Mouse (Mus musculus): Measurements from ENCODE around the gene Rsl24d1. TPM values are rescaled to one million over a fixed set of nuclear protein-coding genes. Genes with fewer than 3 reads are reported as not detected.

The Rsl24d1 gene
- polyA plus RNA-seq (2014; fragmentation: Illumina TruSeq; extraction: RNeasy Lipid Tissue Mini Kit (QIAGEN cat#74804)) = 100 TPM

DNA sequence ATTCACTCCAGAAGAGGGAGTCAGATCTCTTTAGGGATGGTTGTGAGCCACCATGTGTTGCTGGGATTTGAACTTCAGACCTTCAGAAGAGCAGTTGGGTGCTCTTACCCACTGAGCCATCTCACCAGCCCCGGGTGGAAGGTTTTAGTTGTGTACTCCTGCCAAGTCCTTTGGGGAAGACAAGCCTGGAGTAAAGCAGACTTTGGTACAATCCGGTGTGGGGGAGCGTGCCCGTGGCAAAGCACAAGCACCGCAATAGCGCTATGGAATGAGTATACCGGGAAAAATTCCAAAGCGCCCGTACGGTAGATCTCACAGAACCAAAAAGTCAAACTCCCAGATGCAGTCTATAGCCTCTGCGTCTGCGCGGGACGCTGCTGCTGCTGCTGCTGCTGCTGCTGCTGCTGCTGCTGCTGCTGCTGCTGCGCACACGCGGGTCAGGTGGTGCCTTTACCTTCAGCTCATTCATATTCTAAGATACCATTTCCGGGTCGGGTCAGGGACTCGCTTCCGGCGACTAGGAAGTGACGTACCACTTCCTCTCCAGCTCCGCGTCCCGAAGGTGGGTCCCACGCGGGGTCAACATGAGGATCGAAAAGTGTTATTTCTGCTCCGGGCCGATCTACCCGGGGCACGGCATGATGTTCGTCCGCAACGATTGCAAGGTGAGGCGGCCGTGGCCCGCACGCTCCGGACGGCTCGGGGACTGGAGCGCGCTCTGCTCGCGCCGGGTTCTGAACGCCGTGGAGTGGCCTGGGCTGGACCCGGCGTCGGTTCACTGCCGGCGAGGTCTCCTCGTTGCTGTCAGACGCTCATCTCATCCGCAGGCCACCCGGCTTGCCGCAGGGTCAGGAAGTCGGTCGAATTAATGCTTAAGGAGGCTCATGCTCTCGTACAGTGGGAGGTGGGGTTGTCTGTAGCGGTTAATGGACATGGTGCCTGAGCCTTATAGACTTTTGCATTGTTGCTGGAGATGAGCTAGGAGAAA lies at the start of gene Rsl24d1:
Rsl24d1 (plus strand) TSS at position 508 of the 988 bp plus-strand sequence.

GRCm38 (mm10) chr9:73101536-73101935 lies 11.7 kb upstream of the Rsl24d1 start, which contains the start of gene Khdc3:
Gene Khdc3 (plus strand): TSS chr9:73101836.

DNA sequence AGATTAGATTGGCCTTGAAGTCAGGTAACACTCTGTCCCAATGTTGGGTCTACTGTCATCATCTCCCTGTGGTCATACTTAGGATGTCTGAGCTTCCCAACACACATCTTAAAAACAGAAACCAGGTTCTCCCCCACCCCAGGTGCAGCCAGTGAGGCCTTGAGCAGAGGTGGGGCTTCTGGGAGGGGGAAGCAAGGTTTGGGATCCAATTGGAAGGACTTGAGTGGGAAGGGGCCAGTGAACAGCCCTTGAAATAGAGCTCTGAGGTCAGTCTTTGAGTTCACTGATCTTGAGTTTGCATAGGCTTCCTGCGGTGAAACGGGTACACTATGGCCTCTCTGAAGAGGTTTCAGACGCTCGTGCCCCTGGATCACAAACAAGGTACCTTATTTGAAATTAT lies 11.0 kb upstream of the Rsl24d1 start, which contains the start of gene Gm20509:
Gm20509 (plus strand) TSS at position 290 of the 400 bp plus-strand sequence.

Other genes with a start within 250 kb of the Rsl24d1 start
- gene Pygo1, start 187.8 kb upstream of the Rsl24d1 start, polyA plus RNA-seq (2014; fragmentation: Illumina TruSeq; extraction: RNeasy Lipid Tissue Mini Kit (QIAGEN cat#74804)) = 20.2 TPM
- gene Dyx1c1, start 154.6 kb upstream of the Rsl24d1 start, polyA plus RNA-seq (2014; fragmentation: Illumina TruSeq; extraction: RNeasy Lipid Tissue Mini Kit (QIAGEN cat#74804)) = 3.8 TPM
- 1.5 TPM for gene Gm44503, start 154.6 kb upstream of the Rsl24d1 start, polyA plus RNA-seq (2014; fragmentation: Illumina TruSeq; extraction: RNeasy Lipid Tissue Mini Kit (QIAGEN cat#74804))
- 23.7 TPM for gene Ccpg1os, start 128.0 kb upstream of the Rsl24d1 start, polyA plus RNA-seq (2014; fragmentation: Illumina TruSeq; extraction: RNeasy Lipid Tissue Mini Kit (QIAGEN cat#74804))
- gene Ccpg1, start 128.0 kb upstream of the Rsl24d1 start, polyA plus RNA-seq (2014; fragmentation: Illumina TruSeq; extraction: RNeasy Lipid Tissue Mini Kit (QIAGEN cat#74804)) = 181 TPM
- gene Pigb, start 73.0 kb upstream of the Rsl24d1 start, polyA plus RNA-seq (2014; fragmentation: Illumina TruSeq; extraction: RNeasy Lipid Tissue Mini Kit (QIAGEN cat#74804)) = 13.2 TPM
- gene Rab27a, start 68.6 kb upstream of the Rsl24d1 start, polyA plus RNA-seq (2014; fragmentation: Illumina TruSeq; extraction: RNeasy Lipid Tissue Mini Kit (QIAGEN cat#74804)) = 12.1 TPM
- gene Khdc3, start 11.6 kb upstream of the Rsl24d1 start, polyA plus RNA-seq (2014; fragmentation: Illumina TruSeq; extraction: RNeasy Lipid Tissue Mini Kit (QIAGEN cat#74804)) = 6.2 TPM
- gene Gm20509, start 11.0 kb upstream of the Rsl24d1 start, polyA plus RNA-seq (2014; fragmentation: Illumina TruSeq; extraction: RNeasy Lipid Tissue Mini Kit (QIAGEN cat#74804)) = 2.3 TPM